Comparison of ENCODE assay signal across 9 mouse cellular contexts in the genomic region with DNA sequence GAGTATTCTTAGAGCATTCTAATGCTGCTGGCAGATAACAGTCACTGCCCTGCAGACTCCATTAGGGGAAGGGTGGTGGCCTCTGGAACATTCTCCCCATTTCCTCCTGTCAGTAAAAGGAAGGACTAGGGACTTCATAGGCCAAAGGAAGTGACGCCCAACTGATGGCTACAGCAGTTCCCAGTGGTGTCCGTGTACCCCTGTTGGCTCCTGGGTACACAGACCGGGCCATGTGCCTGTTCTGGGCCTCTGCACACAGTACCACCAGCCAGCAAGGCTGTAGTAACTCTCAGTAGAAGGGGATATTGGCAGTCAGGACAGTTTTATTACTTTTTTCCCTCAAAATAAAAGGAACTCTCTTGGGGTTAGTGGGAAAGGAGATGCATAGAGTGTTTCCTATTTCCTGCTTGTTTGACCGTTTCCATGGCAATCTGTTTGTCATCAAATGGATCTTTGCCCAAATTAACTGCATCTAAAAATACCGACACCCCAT.
DNase-seq lines count a peak whose midpoint lies in the region; ATAC-seq lines count a peak whose summit lies in the region.
"Had no signal": no experiment of that assay in that cellular context is flagged by ENCODE, and none has a peak within 500 bp of the region (broad histone marks: within the 10 kb centered on the region; RNA-seq: fewer than 3 reads in every experiment).

No protein-coding gene starts in this region.

- WGBS in heart, embryonic 15.5 days = 68% methylated on average over 5 of the region's 5 CpGs
- 55% methylated on average over 5 of the region's 5 CpGs for WGBS in limb, embryonic 15.5 days
- 80% methylated on average over 5 of the region's 5 CpGs for WGBS in stomach, embryonic 16.5 days
- whole genome bisulfite sequencing in hindbrain, embryonic 10.5 days = 91% methylated on average over 5 of the region's 5 CpGs

- H3K4me3 ChIP-seq in heart, embryonic 15.5 days = no peak overlapping the region
- H3K4me3 ChIP-seq in limb, embryonic 15.5 days = no peak overlapping the region
- H3K4me3 ChIP-seq in stomach, embryonic 16.5 days (replicated peaks; ENCODE audit: low read length) = no peak overlapping the region
- no peak overlapping the region for H3K4me3 ChIP-seq in hindbrain, embryonic 10.5 days

- H3K27ac ChIP-seq in heart, embryonic 15.5 days = peak overlapping the region; percentile 38
- H3K27ac ChIP-seq in limb, embryonic 15.5 days = peak overlapping the region; percentile 57
- H3K27ac ChIP-seq in stomach, embryonic 16.5 days (ENCODE audit: low read length) = peak overlapping the region; percentile 28
- no peak overlapping the region for H3K27ac ChIP-seq in hindbrain, embryonic 10.5 days

- no peak overlapping the region for H3K9ac ChIP-seq in heart, embryonic 15.5 days
- H3K9ac ChIP-seq in limb, embryonic 15.5 days = no peak overlapping the region
- H3K9ac ChIP-seq in stomach, embryonic 16.5 days (ENCODE audit: low read length) = peak overlapping the region; percentile 11; the same call in 1 of the 2 replicates

- peaks cover 86% of the 10 kb centered on the region for H3K4me1 ChIP-seq in heart, embryonic 15.5 days (replicated peaks)
- peaks cover 82% of the 10 kb centered on the region for H3K4me1 ChIP-seq in limb, embryonic 15.5 days
- peaks cover 72% of the 10 kb centered on the region for H3K4me1 ChIP-seq in stomach, embryonic 16.5 days (ENCODE audit: control insufficient read depth, insufficient read depth, low read length)
- H3K4me1 ChIP-seq in hindbrain, embryonic 10.5 days (replicated peaks) = peaks cover 22% of the 10 kb centered on the region

- no peaks in the 10 kb centered on the region for H3K27me3 ChIP-seq in heart, embryonic 15.5 days
- H3K27me3 ChIP-seq in limb, embryonic 15.5 days = no peaks in the 10 kb centered on the region
- no peaks in the 10 kb centered on the region for H3K27me3 ChIP-seq in stomach, embryonic 16.5 days (ENCODE audit: control insufficient read depth, insufficient read depth, low read length)
- H3K27me3 ChIP-seq in hindbrain, embryonic 10.5 days (ENCODE audit: insufficient read depth, poor library complexity, severe bottlenecking) = no peaks in the 10 kb centered on the region

- H3K36me3 ChIP-seq in heart, embryonic 15.5 days = 0 out of 2 replicates have a peak, but pooled peaks cover 6% of the 10 kb centered on the region
- peaks cover 27% of the 10 kb centered on the region for H3K36me3 ChIP-seq in limb, embryonic 15.5 days
- H3K36me3 ChIP-seq in stomach, embryonic 16.5 days (ENCODE audit: control insufficient read depth, insufficient read depth, low read length) = peaks cover 7% of the 10 kb centered on the region; the same call in 1 of the 2 replicates
- H3K36me3 ChIP-seq in hindbrain, embryonic 10.5 days = peaks cover 5% of the 10 kb centered on the region; the same call in 1 of the 2 replicates

- peak; percentile 8 for DNase-seq in right cerebral cortex, postnatal 25 days
- DNase-seq in right cerebral cortex, adult 18-20 months = no peak
- no peak for DNase-seq in left cerebral cortex, adult 11 months (ENCODE audit: low spot score)
- DNase-seq in hindbrain, embryonic 10.5 days (ENCODE audit: low spot score) = no peak
- no peak for DNase-seq in embryo, embryonic 10 days (ENCODE audit: low spot score)
- DNase-seq: layer of hippocampus, adult 9-11 months had no signal

- ATAC-seq in heart, embryonic 15.5 days (replicated peaks; ENCODE audit: insufficient number of reproducible peaks, insufficient read depth, low FRiP score, low read depth) = 0 out of 2 replicates have a peak, but pooled peaks have one; percentile 12
- no peak for ATAC-seq in limb, embryonic 15.5 days (ENCODE audit: insufficient number of reproducible peaks, low FRiP score, low TSS enrichment, low read depth)
- no peak for ATAC-seq in stomach, embryonic 16.5 days (ENCODE audit: insufficient read depth, low FRiP score)

- H3K9me3 ChIP-seq in heart, embryonic 15.5 days (replicated peaks) = no peaks in the 10 kb centered on the region
- H3K9me3 ChIP-seq in limb, embryonic 15.5 days = no peaks in the 10 kb centered on the region
- 0 out of 2 replicates have a peak, but pooled peaks cover 3% of the 10 kb centered on the region for H3K9me3 ChIP-seq in stomach, embryonic 16.5 days (replicated peaks; ENCODE audit: control insufficient read depth, low read length)
- H3K9me3 ChIP-seq in hindbrain, embryonic 10.5 days = no peaks in the 10 kb centered on the region

- no peak overlapping the region for H3K4me2 ChIP-seq in heart, embryonic 15.5 days
- H3K4me2 ChIP-seq in limb, embryonic 15.5 days = no peak overlapping the region
- no peak overlapping the region for H3K4me2 ChIP-seq in stomach, embryonic 16.5 days (ENCODE audit: low read depth, low read length)
